Mouse (Mus musculus): ENCODE data around the gene Tbc1d1. TPM values are rescaled to one million over a fixed set of nuclear protein-coding genes. Genes with fewer than 3 reads are reported as not detected.

Gene Tbc1d1
- polyA plus RNA-seq, 1 experiment from 2014 or later, result 21.1 TPM

DNA sequence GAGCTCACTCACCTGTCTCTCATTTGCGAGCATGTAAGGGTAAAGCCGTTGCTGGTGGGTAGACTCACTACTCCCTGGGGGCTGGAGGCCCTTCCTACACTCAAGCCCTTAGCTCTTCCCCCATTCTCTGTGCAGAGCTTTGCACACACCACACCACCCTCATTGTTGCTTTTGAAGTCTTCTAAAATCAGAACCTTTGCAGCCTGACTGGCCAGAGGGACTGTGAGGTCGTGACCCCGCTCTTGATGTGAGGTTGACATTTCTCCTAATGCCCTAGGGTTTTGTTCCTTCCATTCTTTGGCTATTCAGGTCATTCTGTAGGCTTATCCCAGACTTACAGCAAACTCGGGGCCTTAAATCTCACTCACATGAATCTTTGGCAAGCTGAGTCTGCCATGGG, 88.6 kb downstream of the Tbc1d1 start:
- Histone ChIP-seq H3K4me2 (replicated peaks) (no peak overlapping the region), H3K27ac (replicated peaks) (no peak overlapping the region), H3K4me3 (no peak overlapping the region), H3K9ac (replicated peaks) (no peak overlapping the region), H3K4me1 (peaks cover 15% of the 10 kb centered on the region), H3K9me3 (no peaks in the 10 kb centered on the region), H3K27me3 (no peaks in the 10 kb centered on the region), H3K36me3 (no peaks in the 10 kb centered on the region)
- WGBS, result 14% methylated on average over 5 of the region's 5 CpGs
- no peak for ATAC-seq (ENCODE audit: low FRiP score, low read depth)

- Histone ChIP-seq H3K9me3 (no peaks in the 10 kb centered on the region), H3K4me3 (no peak overlapping the region), H3K27me3 (no peaks in the 10 kb centered on the region), H3K27ac (replicated peaks) (no peak overlapping the region), H3K4me1 (peaks cover 15% of the 10 kb centered on the region), H3K4me2 (replicated peaks) (no peak overlapping the region), H3K9ac (replicated peaks) (no peak overlapping the region), H3K36me3 (no peaks in the 10 kb centered on the region)
- ATAC-seq (ENCODE audit: low FRiP score, low read depth), result no peak
- WGBS, result 75% methylated on average over 5 of the region's 5 CpGs
Observed at GRCm38 (mm10) chr5:64251435-64251834, 95.3 kb downstream of the Tbc1d1 start.

GRCm38 (mm10) chr5:64254278-64254677, 98.2 kb downstream of the Tbc1d1 start:
- H3K4me1 ChIP-seq, result peaks cover 15% of the 10 kb centered on the region
- no peaks in the 10 kb centered on the region for H3K36me3 ChIP-seq
- H3K9me3 ChIP-seq, result no peaks in the 10 kb centered on the region
- H3K27ac ChIP-seq (replicated peaks), result no peak overlapping the region
- H3K4me2 ChIP-seq (replicated peaks), result no peak overlapping the region
- 29% methylated on average over 3 of the region's 3 CpGs for WGBS
- ATAC-seq (ENCODE audit: low FRiP score, low read depth), result no peak
- H3K9ac ChIP-seq (replicated peaks), result no peak overlapping the region
- no peak overlapping the region for H3K4me3 ChIP-seq
- H3K27me3 ChIP-seq, result no peaks in the 10 kb centered on the region

- ATAC-seq (ENCODE audit: low FRiP score, low read depth), result no peak
Observed at GRCm38 (mm10) chr5:64254988-64255387, 98.9 kb downstream of the Tbc1d1 start.

DNA sequence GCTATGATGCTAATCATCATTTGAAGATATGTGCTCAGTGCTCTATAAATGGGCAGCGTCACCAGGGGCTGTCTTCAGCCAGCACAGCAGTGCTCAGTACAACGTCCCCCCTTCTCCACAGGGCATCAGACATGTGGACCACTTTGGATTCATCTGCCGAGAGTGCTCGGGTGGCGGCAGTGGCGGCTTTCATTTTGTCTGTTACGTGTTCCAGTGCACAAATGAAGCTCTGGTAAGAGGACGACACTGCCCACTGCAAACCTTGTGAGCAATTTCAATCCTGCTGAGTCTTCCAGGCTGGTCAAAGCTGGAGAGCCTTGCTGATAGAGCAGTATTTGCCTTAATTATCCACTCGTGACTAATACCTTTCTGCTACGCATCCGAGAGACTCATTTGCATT, 107.2 kb downstream of the Tbc1d1 start:
- H3K4me3 ChIP-seq, result no peak overlapping the region
- no peak overlapping the region for H3K4me2 ChIP-seq (replicated peaks)
- ATAC-seq (ENCODE audit: low FRiP score, low read depth), result no peak
- H3K27me3 ChIP-seq, result no peaks in the 10 kb centered on the region
- H3K9me3 ChIP-seq, result no peaks in the 10 kb centered on the region
- WGBS, result 69% methylated on average over 11 of the region's 11 CpGs
- H3K36me3 ChIP-seq, result no peaks in the 10 kb centered on the region
- H3K27ac ChIP-seq (replicated peaks), result no peak overlapping the region
- no peak overlapping the region for H3K9ac ChIP-seq (replicated peaks)
- no peaks in the 10 kb centered on the region for H3K4me1 ChIP-seq

More at GRCm38 (mm10) chr5:64254988-64255387, 98.9 kb downstream of the Tbc1d1 start:
- Histone ChIP-seq H3K9ac (replicated peaks) (no peak overlapping the region), H3K4me2 (replicated peaks) (no peak overlapping the region), H3K4me1 (peaks cover 15% of the 10 kb centered on the region), H3K27me3 (no peaks in the 10 kb centered on the region), H3K36me3 (no peaks in the 10 kb centered on the region), H3K9me3 (no peaks in the 10 kb centered on the region), H3K4me3 (no peak overlapping the region), H3K27ac (replicated peaks) (no peak overlapping the region)
- 12% methylated on average over 6 of the region's 6 CpGs for WGBS

GRCm38 (mm10) chr5:64263898-64264478, 107.9 kb downstream of the Tbc1d1 start:
- 79% methylated on average over 13 of the region's 13 CpGs for WGBS
- Histone ChIP-seq H3K9me3 (no peaks in the 10 kb centered on the region), H3K4me3 (no peak overlapping the region), H3K36me3 (no peaks in the 10 kb centered on the region), H3K4me2 (replicated peaks) (no peak overlapping the region), H3K27me3 (no peaks in the 10 kb centered on the region), H3K27ac (replicated peaks) (no peak overlapping the region), H3K9ac (replicated peaks) (no peak overlapping the region), H3K4me1 (no peaks in the 10 kb centered on the region)
- ATAC-seq (ENCODE audit: low FRiP score, low read depth), result no peak

DNA sequence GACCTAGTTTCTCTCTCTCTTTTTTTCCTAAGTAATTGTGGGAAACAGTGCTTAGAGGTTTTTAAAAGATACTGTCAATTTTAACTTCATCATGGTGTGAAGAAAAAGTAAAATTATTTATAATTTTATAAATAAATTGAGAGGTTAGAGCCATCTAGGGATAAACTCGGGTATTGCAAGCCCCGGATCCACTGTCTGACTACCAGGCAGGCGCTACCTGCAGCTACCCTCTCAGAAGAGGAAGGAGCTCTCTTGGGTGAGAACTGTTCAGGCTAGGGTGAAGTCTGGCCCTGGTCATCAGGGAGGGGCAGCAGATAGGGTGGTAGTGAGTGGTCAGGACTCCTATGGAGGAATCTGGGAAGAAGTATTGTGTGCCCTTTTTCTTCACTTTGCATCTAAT, 109.0 kb downstream of the Tbc1d1 start:
- Histone ChIP-seq H3K27me3 (no peaks in the 10 kb centered on the region), H3K27ac (replicated peaks) (no peak overlapping the region), H3K4me2 (replicated peaks) (no peak overlapping the region), H3K4me3 (no peak overlapping the region), H3K9me3 (no peaks in the 10 kb centered on the region), H3K4me1 (peaks cover 5% of the 10 kb centered on the region; the same call in 1 of the 2 replicates), H3K36me3 (no peaks in the 10 kb centered on the region), H3K9ac (replicated peaks) (no peak overlapping the region)
- WGBS, result 35% methylated on average over 3 of the region's 3 CpGs
- ATAC-seq (ENCODE audit: low FRiP score, low read depth), result no peak

GRCm38 (mm10) chr5:64265906-64266305, 109.8 kb downstream of the Tbc1d1 start:
- H3K9me3 ChIP-seq, result no peaks in the 10 kb centered on the region
- H3K4me3 ChIP-seq, result no peak overlapping the region
- ATAC-seq (ENCODE audit: low FRiP score, low read depth), result no peak
- H3K4me2 ChIP-seq (replicated peaks), result no peak overlapping the region
- H3K27me3 ChIP-seq, result no peaks in the 10 kb centered on the region
- H3K9ac ChIP-seq (replicated peaks), result no peak overlapping the region
- no peak overlapping the region for H3K27ac ChIP-seq (replicated peaks)
- H3K36me3 ChIP-seq, result peaks cover 1% of the 10 kb centered on the region; the same call in 1 of the 2 replicates
- H3K4me1 ChIP-seq, result peaks cover 5% of the 10 kb centered on the region; the same call in 1 of the 2 replicates
- WGBS, result 75% methylated on average over 3 of the region's 3 CpGs

GRCm38 (mm10) chr5:64266534-64266933, 110.4 kb downstream of the Tbc1d1 start:
- no peaks in the 10 kb centered on the region for H3K27me3 ChIP-seq
- H3K4me1 ChIP-seq, result peaks cover 5% of the 10 kb centered on the region; the same call in 1 of the 2 replicates
- ATAC-seq (ENCODE audit: low FRiP score, low read depth), result no peak
- H3K27ac ChIP-seq (replicated peaks), result no peak overlapping the region
- no peak overlapping the region for H3K4me2 ChIP-seq (replicated peaks)
- no peaks in the 10 kb centered on the region for H3K9me3 ChIP-seq
- H3K9ac ChIP-seq (replicated peaks), result no peak overlapping the region
- peaks cover 4% of the 10 kb centered on the region; the same call in 1 of the 2 replicates for H3K36me3 ChIP-seq
- no peak overlapping the region for H3K4me3 ChIP-seq
- WGBS, result 87% methylated on average over 2 of the region's 2 CpGs

- no peak overlapping the region for H3K4me2 ChIP-seq (replicated peaks)
- H3K9ac ChIP-seq (replicated peaks), result no peak overlapping the region
- no peak overlapping the region for H3K27ac ChIP-seq (replicated peaks)
- H3K27me3 ChIP-seq, result no peaks in the 10 kb centered on the region
- H3K4me1 ChIP-seq, result peaks cover 5% of the 10 kb centered on the region; the same call in 1 of the 2 replicates
- no peak overlapping the region for H3K4me3 ChIP-seq
- ATAC-seq (ENCODE audit: low FRiP score, low read depth), result no peak
- H3K9me3 ChIP-seq, result no peaks in the 10 kb centered on the region
- peaks cover 4% of the 10 kb centered on the region; the same call in 1 of the 2 replicates for H3K36me3 ChIP-seq
- 94% methylated on average over 9 of the region's 9 CpGs for WGBS
Observed at GRCm38 (mm10) chr5:64267279-64267678, 111.2 kb downstream of the Tbc1d1 start.

GRCm38 (mm10) chr5:64269669-64270068, 113.6 kb downstream of the Tbc1d1 start:
- no peaks in the 10 kb centered on the region for H3K27me3 ChIP-seq
- H3K4me3 ChIP-seq, result no peak overlapping the region
- peaks cover 4% of the 10 kb centered on the region; the same call in 1 of the 2 replicates for H3K36me3 ChIP-seq
- no peak overlapping the region for H3K27ac ChIP-seq (replicated peaks)
- 18% methylated on average over 7 of the region's 7 CpGs for WGBS
- no peaks in the 10 kb centered on the region for H3K9me3 ChIP-seq
- ATAC-seq (ENCODE audit: low FRiP score, low read depth), result no peak
- peaks cover 5% of the 10 kb centered on the region; the same call in 1 of the 2 replicates for H3K4me1 ChIP-seq
- no peak overlapping the region for H3K9ac ChIP-seq (replicated peaks)
- no peak overlapping the region for H3K4me2 ChIP-seq (replicated peaks)

GRCm38 (mm10) chr5:64273517-64273916, 117.4 kb downstream of the Tbc1d1 start:
- no peaks in the 10 kb centered on the region for H3K27me3 ChIP-seq
- WGBS, result 90% methylated on average over 1 of the region's 1 CpGs
- H3K9ac ChIP-seq (replicated peaks), result no peak overlapping the region
- H3K27ac ChIP-seq (replicated peaks), result no peak overlapping the region
- peaks cover 4% of the 10 kb centered on the region; the same call in 1 of the 2 replicates for H3K36me3 ChIP-seq
- H3K4me3 ChIP-seq, result no peak overlapping the region
- no peaks in the 10 kb centered on the region for H3K9me3 ChIP-seq
- no peak for ATAC-seq (ENCODE audit: low FRiP score, low read depth)
- H3K4me1 ChIP-seq, result peaks cover 5% of the 10 kb centered on the region; the same call in 1 of the 2 replicates
- no peak overlapping the region for H3K4me2 ChIP-seq (replicated peaks)

DNA sequence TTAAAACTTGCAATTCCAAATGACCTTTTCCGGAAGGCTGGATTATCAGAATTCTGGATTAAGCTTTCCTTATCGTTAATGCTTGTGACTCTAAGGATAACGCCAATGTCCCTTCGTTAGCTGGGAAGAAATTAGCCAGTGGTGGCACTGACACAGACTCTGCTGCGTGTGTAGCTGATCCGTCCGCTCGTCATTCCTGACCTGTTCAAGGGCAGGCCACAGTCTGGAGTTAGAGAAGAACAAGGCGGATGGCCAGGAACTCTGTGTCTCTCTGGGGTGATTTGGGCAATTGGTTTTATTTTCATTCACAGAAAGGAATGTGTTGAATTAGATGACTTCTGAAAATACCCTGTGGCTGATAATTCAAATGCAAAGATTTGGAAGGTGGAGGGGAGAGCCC, 118.2 kb downstream of the Tbc1d1 start:
- Histone ChIP-seq H3K36me3 (peaks cover 4% of the 10 kb centered on the region; the same call in 1 of the 2 replicates), H3K27ac (replicated peaks) (no peak overlapping the region), H3K27me3 (no peaks in the 10 kb centered on the region), H3K4me2 (replicated peaks) (no peak overlapping the region), H3K9me3 (no peaks in the 10 kb centered on the region), H3K4me1 (peaks cover 5% of the 10 kb centered on the region; the same call in 1 of the 2 replicates), H3K4me3 (no peak overlapping the region), H3K9ac (replicated peaks) (no peak overlapping the region)
- ATAC-seq (ENCODE audit: low FRiP score, low read depth), result no peak
- 83% methylated on average over 9 of the region's 9 CpGs for WGBS

Measured in midbrain, embryonic 12.5 days (tissue).